Mouse (Mus musculus): ENCODE measurements around the gene Fads6. TPM values are rescaled to one million over a fixed set of nuclear protein-coding genes. Genes with fewer than 3 reads are reported as not detected.

The Fads6 gene
- polyA plus RNA-seq, 1 experiment from 2014 or later = 0.52 TPM

- Histone ChIP-seq H3K36me3 (ENCODE audit: control insufficient read depth, insufficient read depth, low read length) (no peaks in the 10 kb centered on the region), H3K4me1 (replicated peaks; ENCODE audit: control insufficient read depth, insufficient read depth, low read length) (peaks cover 5% of the 10 kb centered on the region; the same call in 1 of the 2 replicates), H3K27ac (ENCODE audit: low read depth, low read length) (no peak overlapping the region), H3K9me3 (ENCODE audit: control insufficient read depth, low read length) (no peaks in the 10 kb centered on the region), H3K4me3 (ENCODE audit: low read depth, low read length) (no peak overlapping the region), H3K27me3 (ENCODE audit: control insufficient read depth, insufficient read depth, low read length) (peaks cover 5% of the 10 kb centered on the region; the same call in 1 of the 2 replicates), H3K9ac (ENCODE audit: low read depth, low read length) (no peak overlapping the region), H3K4me2 (replicated peaks; ENCODE audit: low read depth, low read length) (no peak overlapping the region)
- ATAC-seq (ENCODE audit: low FRiP score) = no peak
- DNase-seq (ENCODE audit: low spot score) = no peak
- 65% methylated on average over 14 of the region's 14 CpGs for WGBS
Observed at GRCm38 (mm10) chr11:115292631-115293375, 4.7 kb downstream of the Fads6 start.

DNA sequence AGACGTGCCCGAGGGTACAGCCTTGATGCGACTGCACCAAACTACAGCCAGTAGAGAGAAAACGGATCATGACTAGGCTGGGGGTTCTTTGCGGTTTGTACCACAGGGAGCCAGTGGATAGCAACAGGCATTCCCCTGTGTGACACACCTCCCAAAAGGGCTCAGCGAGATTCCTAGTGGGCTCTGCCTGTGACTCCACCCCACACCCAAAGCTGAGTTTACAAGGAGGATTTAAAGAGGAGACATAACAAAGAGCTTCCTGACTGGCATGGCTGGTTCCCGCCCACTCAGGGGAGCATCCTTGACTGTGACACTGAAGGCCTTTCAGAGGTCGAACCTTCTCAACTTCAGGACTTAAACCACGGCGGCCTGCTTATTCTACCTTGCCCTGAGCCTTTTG is 6.0 kb downstream of the Fads6 start:
- ATAC-seq (ENCODE audit: low FRiP score) (no peak), DNase-seq (ENCODE audit: low spot score) (no peak)
- Histone ChIP-seq H3K4me2 (replicated peaks; ENCODE audit: low read depth, low read length) (no peak overlapping the region), H3K9me3 (ENCODE audit: control insufficient read depth, low read length) (no peaks in the 10 kb centered on the region), H3K36me3 (ENCODE audit: control insufficient read depth, insufficient read depth, low read length) (no peaks in the 10 kb centered on the region), H3K27ac (ENCODE audit: low read depth, low read length) (no peak overlapping the region), H3K27me3 (ENCODE audit: control insufficient read depth, insufficient read depth, low read length) (peaks cover 3% of the 10 kb centered on the region; the same call in 1 of the 2 replicates), H3K4me1 (replicated peaks; ENCODE audit: control insufficient read depth, insufficient read depth, low read length) (no peaks in the 10 kb centered on the region), H3K9ac (ENCODE audit: low read depth, low read length) (no peak overlapping the region), H3K4me3 (ENCODE audit: low read depth, low read length) (no peak overlapping the region)
- 79% methylated on average over 10 of the region's 10 CpGs for WGBS

DNA sequence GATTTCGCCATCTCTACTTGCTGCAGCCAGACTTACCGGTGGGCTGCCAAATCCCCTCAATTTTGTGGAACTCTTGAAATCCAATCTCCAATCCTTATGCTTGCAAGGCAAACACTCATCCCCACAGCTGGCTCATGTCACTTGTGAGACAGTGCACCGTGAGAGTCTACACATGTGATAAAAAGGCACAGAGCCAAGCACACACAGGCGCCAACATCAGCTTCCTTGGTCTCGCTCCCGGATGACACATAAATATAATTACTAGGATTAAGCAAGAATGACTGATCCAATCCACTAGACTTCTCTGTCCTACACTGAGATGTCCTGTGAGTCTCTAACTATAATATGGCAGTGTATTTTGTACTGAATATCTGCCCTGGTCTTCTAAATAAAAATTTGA is 6.5 kb downstream of the Fads6 start:
- Histone ChIP-seq H3K9ac (ENCODE audit: low read depth, low read length) (no peak overlapping the region), H3K27me3 (ENCODE audit: control insufficient read depth, insufficient read depth, low read length) (no peaks in the 10 kb centered on the region), H3K36me3 (ENCODE audit: control insufficient read depth, insufficient read depth, low read length) (no peaks in the 10 kb centered on the region), H3K4me1 (replicated peaks; ENCODE audit: control insufficient read depth, insufficient read depth, low read length) (no peaks in the 10 kb centered on the region), H3K4me3 (ENCODE audit: low read depth, low read length) (no peak overlapping the region), H3K27ac (ENCODE audit: low read depth, low read length) (no peak overlapping the region), H3K4me2 (replicated peaks; ENCODE audit: low read depth, low read length) (no peak overlapping the region), H3K9me3 (ENCODE audit: control insufficient read depth, low read length) (no peaks in the 10 kb centered on the region)
- DNase-seq (ENCODE audit: low spot score) (no peak), ATAC-seq (ENCODE audit: low FRiP score) (no peak)
- 91% methylated on average over 6 of the region's 6 CpGs for WGBS

DNA sequence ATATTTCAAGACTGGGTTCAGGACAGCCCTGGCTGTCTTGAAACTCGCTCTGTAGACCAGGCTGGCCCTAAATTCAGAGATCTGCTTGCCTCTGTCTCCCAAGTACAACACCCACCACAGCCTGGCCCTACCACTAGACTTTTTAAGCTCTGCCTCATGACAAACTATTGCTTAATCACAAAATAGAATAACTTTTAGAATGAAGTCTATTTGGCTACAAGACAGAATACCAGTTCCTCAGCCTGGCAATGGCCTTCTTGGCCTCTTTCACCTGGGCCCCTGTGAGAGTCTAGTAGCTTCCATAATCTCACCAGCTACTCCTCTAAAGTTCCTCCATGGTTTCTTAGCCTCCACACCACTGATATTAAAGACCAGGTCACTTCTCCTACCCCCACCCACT is 7.1 kb downstream of the Fads6 start:
- Histone ChIP-seq H3K36me3 (ENCODE audit: control insufficient read depth, insufficient read depth, low read length) (no peaks in the 10 kb centered on the region), H3K4me1 (replicated peaks; ENCODE audit: control insufficient read depth, insufficient read depth, low read length) (no peaks in the 10 kb centered on the region), H3K27me3 (ENCODE audit: control insufficient read depth, insufficient read depth, low read length) (no peaks in the 10 kb centered on the region), H3K4me2 (replicated peaks; ENCODE audit: low read depth, low read length) (no peak overlapping the region), H3K9ac (ENCODE audit: low read depth, low read length) (no peak overlapping the region), H3K4me3 (ENCODE audit: low read depth, low read length) (no peak overlapping the region), H3K27ac (ENCODE audit: low read depth, low read length) (no peak overlapping the region), H3K9me3 (ENCODE audit: control insufficient read depth, low read length) (no peaks in the 10 kb centered on the region)
- DNase-seq (ENCODE audit: low spot score) (no peak), ATAC-seq (ENCODE audit: low FRiP score) (no peak)
- WGBS = 90% methylated on average over 1 of the region's 1 CpGs

- no peak overlapping the region for H3K4me2 ChIP-seq (replicated peaks; ENCODE audit: low read depth, low read length)
- H3K4me3 ChIP-seq (ENCODE audit: low read depth, low read length) = no peak overlapping the region
- no peaks in the 10 kb centered on the region for H3K4me1 ChIP-seq (replicated peaks; ENCODE audit: control insufficient read depth, insufficient read depth, low read length)
- no peaks in the 10 kb centered on the region for H3K27me3 ChIP-seq (ENCODE audit: control insufficient read depth, insufficient read depth, low read length)
- H3K27ac ChIP-seq (ENCODE audit: low read depth, low read length) = no peak overlapping the region
- WGBS = 85% methylated on average over 8 of the region's 8 CpGs
- DNase-seq (ENCODE audit: low spot score) (no peak), ATAC-seq (ENCODE audit: low FRiP score) (no peak)
- no peaks in the 10 kb centered on the region for H3K9me3 ChIP-seq (ENCODE audit: control insufficient read depth, low read length)
- no peak overlapping the region for H3K9ac ChIP-seq (ENCODE audit: low read depth, low read length)
- H3K36me3 ChIP-seq (ENCODE audit: control insufficient read depth, insufficient read depth, low read length) = no peaks in the 10 kb centered on the region
Observed at GRCm38 (mm10) chr11:115289885-115290284, 7.6 kb downstream of the Fads6 start.

DNA sequence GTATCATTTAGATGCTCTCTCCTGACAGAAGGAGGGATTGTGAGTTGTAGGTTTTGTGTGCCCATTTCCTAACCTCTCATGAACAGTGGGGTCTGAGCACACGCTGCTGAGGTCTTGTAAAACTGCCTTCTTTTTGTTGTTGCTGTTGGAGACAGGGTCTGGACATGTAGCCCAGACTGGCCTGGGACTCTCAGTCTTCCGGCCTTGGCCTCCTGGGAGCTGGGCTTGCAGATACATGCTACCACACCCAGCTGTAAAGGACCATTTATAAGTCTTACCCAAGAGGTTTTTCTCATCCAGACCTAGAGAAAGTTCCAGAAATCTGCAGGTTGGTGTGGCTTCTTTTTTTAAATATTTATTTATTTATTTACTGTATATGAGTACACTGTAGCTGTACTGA is 9.2 kb downstream of the Fads6 start:
- DNase-seq (ENCODE audit: low spot score) = no peak
- no peaks in the 10 kb centered on the region for H3K4me1 ChIP-seq (replicated peaks; ENCODE audit: control insufficient read depth, insufficient read depth, low read length)

GRCm38 (mm10) chr11:115287386-115287785 is 10.1 kb downstream of the Fads6 start:
- Histone ChIP-seq H3K9ac (ENCODE audit: low read depth, low read length) (no peak overlapping the region), H3K4me1 (replicated peaks; ENCODE audit: control insufficient read depth, insufficient read depth, low read length) (no peaks in the 10 kb centered on the region), H3K27me3 (ENCODE audit: control insufficient read depth, insufficient read depth, low read length) (no peaks in the 10 kb centered on the region), H3K9me3 (ENCODE audit: control insufficient read depth, low read length) (no peaks in the 10 kb centered on the region), H3K27ac (ENCODE audit: low read depth, low read length) (no peak overlapping the region), H3K4me2 (replicated peaks; ENCODE audit: low read depth, low read length) (no peak overlapping the region), H3K4me3 (ENCODE audit: low read depth, low read length) (no peak overlapping the region), H3K36me3 (ENCODE audit: control insufficient read depth, insufficient read depth, low read length) (no peaks in the 10 kb centered on the region)
- WGBS = 89% methylated on average over 5 of the region's 5 CpGs
- ATAC-seq (ENCODE audit: low FRiP score) (no peak), DNase-seq (ENCODE audit: low spot score) (no peak)

More for the DNA sequence above, 9.2 kb downstream of the Fads6 start:
- Histone ChIP-seq H3K4me3 (ENCODE audit: low read depth, low read length) (no peak overlapping the region), H3K9ac (ENCODE audit: low read depth, low read length) (no peak overlapping the region), H3K27me3 (ENCODE audit: control insufficient read depth, insufficient read depth, low read length) (no peaks in the 10 kb centered on the region), H3K36me3 (ENCODE audit: control insufficient read depth, insufficient read depth, low read length) (no peaks in the 10 kb centered on the region), H3K4me2 (replicated peaks; ENCODE audit: low read depth, low read length) (no peak overlapping the region), H3K27ac (ENCODE audit: low read depth, low read length) (no peak overlapping the region), H3K9me3 (ENCODE audit: control insufficient read depth, low read length) (no peaks in the 10 kb centered on the region)
- no peak for ATAC-seq (ENCODE audit: low FRiP score)
- WGBS = 81% methylated on average over 2 of the region's 2 CpGs

GRCm38 (mm10) chr11:115286201-115286993 is 11.1 kb downstream of the Fads6 start:
- H3K4me3 ChIP-seq (ENCODE audit: low read depth, low read length) = no peak overlapping the region
- H3K4me2 ChIP-seq (replicated peaks; ENCODE audit: low read depth, low read length) = no peak overlapping the region
- no peaks in the 10 kb centered on the region for H3K4me1 ChIP-seq (replicated peaks; ENCODE audit: control insufficient read depth, insufficient read depth, low read length)
- 75% methylated on average over 19 of the region's 19 CpGs for WGBS
- H3K9me3 ChIP-seq (ENCODE audit: control insufficient read depth, low read length) = no peaks in the 10 kb centered on the region
- no peak overlapping the region for H3K9ac ChIP-seq (ENCODE audit: low read depth, low read length)
- no peak overlapping the region for H3K27ac ChIP-seq (ENCODE audit: low read depth, low read length)
- H3K27me3 ChIP-seq (ENCODE audit: control insufficient read depth, insufficient read depth, low read length) = no peaks in the 10 kb centered on the region
- no peaks in the 10 kb centered on the region for H3K36me3 ChIP-seq (ENCODE audit: control insufficient read depth, insufficient read depth, low read length)
- no peak for ATAC-seq (ENCODE audit: low FRiP score)
- DNase-seq (ENCODE audit: low spot score) = no peak

- Histone ChIP-seq H3K4me3 (ENCODE audit: low read depth, low read length) (no peak overlapping the region), H3K4me2 (replicated peaks; ENCODE audit: low read depth, low read length) (no peak overlapping the region), H3K27me3 (ENCODE audit: control insufficient read depth, insufficient read depth, low read length) (no peaks in the 10 kb centered on the region), H3K9ac (ENCODE audit: low read depth, low read length) (no peak overlapping the region), H3K9me3 (ENCODE audit: control insufficient read depth, low read length) (no peaks in the 10 kb centered on the region), H3K27ac (ENCODE audit: low read depth, low read length) (no peak overlapping the region), H3K36me3 (ENCODE audit: control insufficient read depth, insufficient read depth, low read length) (no peaks in the 10 kb centered on the region), H3K4me1 (replicated peaks; ENCODE audit: control insufficient read depth, insufficient read depth, low read length) (no peaks in the 10 kb centered on the region)
- ATAC-seq (ENCODE audit: low FRiP score) (no peak), DNase-seq (ENCODE audit: low spot score) (no peak)
- WGBS = 74% methylated on average over 4 of the region's 4 CpGs
Observed at GRCm38 (mm10) chr11:115285282-115285681, 12.2 kb downstream of the Fads6 start.

All from hindbrain, embryonic 11.5 days (tissue).